Mouse (Mus musculus): ENCODE results near the gene Il1r1.

Il1r1 gene

GRCm38 (mm10) chr1:40224539-40225284 lies at the start of gene Il1r1:
Gene Il1r1 (plus strand): TSS chr1:40225080.
- DNase-seq (ENCODE audit: low spot score) = peak; percentile 88

GRCm38 (mm10) chr1:40175123-40175522 lies 49.8 kb upstream of the Il1r1 start:
- DNase-seq (ENCODE audit: low spot score) = no peak

GRCm38 (mm10) chr1:40175797-40176196 lies 49.1 kb upstream of the Il1r1 start:
- DNase-seq (ENCODE audit: low spot score) = no peak

GRCm38 (mm10) chr1:40179031-40179430 lies 45.8 kb upstream of the Il1r1 start:
- no peak for DNase-seq (ENCODE audit: low spot score)

GRCm38 (mm10) chr1:40179493-40179892 lies 45.4 kb upstream of the Il1r1 start:
- no peak for DNase-seq (ENCODE audit: low spot score)

- peak; percentile 34 for DNase-seq (ENCODE audit: low spot score)
Observed at GRCm38 (mm10) chr1:40180861-40181260, 44.0 kb upstream of the Il1r1 start.

- no peak for DNase-seq (ENCODE audit: low spot score)
Observed at GRCm38 (mm10) chr1:40181716-40182115, 43.2 kb upstream of the Il1r1 start.

- DNase-seq (ENCODE audit: low spot score) = no peak
Observed at GRCm38 (mm10) chr1:40183410-40183809, 41.5 kb upstream of the Il1r1 start.

GRCm38 (mm10) chr1:40187961-40188360 lies 36.9 kb upstream of the Il1r1 start:
- DNase-seq (ENCODE audit: low spot score) = peak; percentile 34

- no peak for DNase-seq (ENCODE audit: low spot score)
Observed at GRCm38 (mm10) chr1:40190025-40190424, 34.9 kb upstream of the Il1r1 start.

- no peak for DNase-seq (ENCODE audit: low spot score)
Observed at GRCm38 (mm10) chr1:40190837-40191236, 34.0 kb upstream of the Il1r1 start.

GRCm38 (mm10) chr1:40194279-40194678 lies 30.6 kb upstream of the Il1r1 start:
- no peak for DNase-seq (ENCODE audit: low spot score)

- DNase-seq (ENCODE audit: low spot score) = no peak
Observed at GRCm38 (mm10) chr1:40213337-40214159, 11.3 kb upstream of the Il1r1 start.

- DNase-seq (ENCODE audit: low spot score) = no peak
Observed at GRCm38 (mm10) chr1:40217521-40217920, 7.4 kb upstream of the Il1r1 start.

GRCm38 (mm10) chr1:40218603-40219002 lies 6.3 kb upstream of the Il1r1 start:
- no peak for DNase-seq (ENCODE audit: low spot score)

GRCm38 (mm10) chr1:40220549-40220948 lies 4.3 kb upstream of the Il1r1 start:
- DNase-seq (ENCODE audit: low spot score) = no peak

- no peak for DNase-seq (ENCODE audit: low spot score)
Observed at GRCm38 (mm10) chr1:40221864-40222263, 3.0 kb upstream of the Il1r1 start.

- DNase-seq (ENCODE audit: low spot score) = no peak
Observed at GRCm38 (mm10) chr1:40222680-40223079, 2.2 kb upstream of the Il1r1 start.

GRCm38 (mm10) chr1:40223591-40223990 lies 1.3 kb upstream of the Il1r1 start:
- no peak for DNase-seq (ENCODE audit: low spot score)

- DNase-seq (ENCODE audit: low spot score) = no peak
Observed at GRCm38 (mm10) chr1:40225580-40225979, 700 bp downstream of the Il1r1 start.

- DNase-seq (ENCODE audit: low spot score) = no peak
Observed at GRCm38 (mm10) chr1:40229033-40229432, 4.2 kb downstream of the Il1r1 start.

GRCm38 (mm10) chr1:40229771-40230280 lies 4.9 kb downstream of the Il1r1 start:
- DNase-seq (ENCODE audit: low spot score) = no peak

- DNase-seq (ENCODE audit: low spot score) = no peak
Observed at GRCm38 (mm10) chr1:40230336-40230735, 5.5 kb downstream of the Il1r1 start.

All from urinary bladder, postnatal 14 days (tissue).